Mouse (Mus musculus) cerebellum, adult 11 months (tissue): Measurements from ENCODE around the gene Dcaf1.

Source experiments
- DNase-seq: peaks from one replicate; pipeline ENCODE4 v3.0.0; 2022

Gene Dcaf1

DNA sequence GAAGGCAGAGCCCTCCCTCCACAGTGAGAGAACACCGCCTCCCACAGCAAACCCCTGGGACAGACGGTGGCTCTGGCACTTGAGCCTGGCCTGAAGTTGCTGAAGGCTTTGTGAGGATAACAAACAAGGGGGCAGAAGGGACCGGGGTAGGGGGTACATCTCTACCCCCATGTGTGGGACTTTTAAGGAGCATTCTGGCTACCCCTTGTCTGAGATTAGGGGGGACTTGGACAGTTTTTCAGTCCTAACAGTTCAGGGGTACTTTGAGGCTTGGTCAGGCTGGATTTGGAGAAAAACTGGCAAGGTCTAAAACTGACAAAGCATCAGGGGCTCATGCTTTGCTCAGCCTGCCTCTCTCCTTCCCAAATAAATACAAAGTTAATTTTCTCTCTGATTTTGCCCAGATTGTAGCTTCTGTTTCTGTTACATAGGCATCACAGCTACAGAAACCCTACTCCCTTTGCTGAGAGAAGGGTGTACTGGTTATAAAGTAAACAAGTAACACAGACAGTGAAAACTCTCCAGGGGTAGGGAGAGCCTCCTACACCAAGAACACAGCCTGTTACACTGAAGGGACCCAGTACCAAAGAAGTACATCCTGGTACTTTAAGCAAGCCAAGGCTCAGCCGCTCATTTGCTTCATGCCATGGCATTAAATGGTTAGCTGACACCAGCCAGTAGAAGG lies 59.5 kb downstream of the Dcaf1 start:
- no peak for DNase-seq

DNA sequence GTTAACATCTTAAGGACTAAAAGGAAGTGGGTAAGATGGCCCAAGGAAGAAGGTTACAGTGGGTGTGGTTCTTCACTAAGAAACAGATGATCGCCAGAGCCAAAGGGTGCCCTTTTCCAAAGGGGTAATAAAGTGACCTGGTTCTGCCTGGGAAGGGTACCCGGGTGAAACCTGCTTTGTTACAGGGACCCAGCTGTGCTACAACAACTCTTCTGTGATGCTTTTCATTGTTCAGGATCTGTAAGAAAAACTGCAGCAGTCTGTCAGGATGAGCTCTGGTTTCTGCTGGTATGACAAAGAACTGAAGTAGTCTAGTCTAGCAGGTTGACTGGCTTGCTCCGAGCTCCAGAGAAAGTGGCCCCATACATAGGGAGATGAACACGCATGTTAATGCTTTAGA lies 60.5 kb downstream of the Dcaf1 start:
- no peak for DNase-seq

DNA sequence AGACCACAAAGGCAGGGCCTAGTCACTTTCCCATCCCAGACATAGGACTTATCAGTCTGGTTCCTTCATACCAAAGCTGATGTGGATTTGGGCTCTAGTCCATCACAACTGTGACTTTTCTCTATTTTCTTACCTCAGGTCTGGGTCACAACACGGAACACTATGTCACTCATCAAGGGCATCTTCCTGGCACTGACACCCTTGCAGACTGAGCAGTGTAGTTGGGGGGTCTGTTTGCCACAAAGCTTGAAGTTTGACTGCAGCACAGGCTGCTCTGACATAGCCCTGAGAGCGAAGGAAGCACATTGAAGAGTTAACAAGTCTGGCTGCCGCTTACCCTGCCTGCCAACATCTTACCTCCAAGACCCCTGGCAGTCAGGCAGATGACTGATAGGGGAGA lies 61.4 kb downstream of the Dcaf1 start:
- DNase-seq = no peak

DNA sequence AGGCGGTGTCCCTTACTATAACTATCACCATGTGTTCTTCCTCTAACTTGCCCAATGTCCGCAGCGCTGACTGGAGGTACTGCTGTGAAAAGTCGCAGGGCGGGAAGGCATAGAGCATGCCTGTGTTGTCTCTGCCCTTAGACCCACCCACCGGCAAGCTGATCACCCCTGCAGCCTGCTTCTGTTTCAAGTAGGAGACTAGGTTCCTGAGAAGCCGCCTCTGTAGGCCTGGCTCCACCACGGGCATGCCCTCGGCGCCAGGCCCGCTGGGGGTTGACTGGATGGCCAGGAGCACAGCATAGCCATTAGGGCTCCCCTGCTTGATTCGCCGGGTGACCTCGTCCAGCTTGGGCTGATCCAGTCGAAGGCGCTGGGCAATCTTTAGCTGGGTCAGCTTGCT lies 62.6 kb downstream of the Dcaf1 start:
- DNase-seq = peak; percentile 24

DNA sequence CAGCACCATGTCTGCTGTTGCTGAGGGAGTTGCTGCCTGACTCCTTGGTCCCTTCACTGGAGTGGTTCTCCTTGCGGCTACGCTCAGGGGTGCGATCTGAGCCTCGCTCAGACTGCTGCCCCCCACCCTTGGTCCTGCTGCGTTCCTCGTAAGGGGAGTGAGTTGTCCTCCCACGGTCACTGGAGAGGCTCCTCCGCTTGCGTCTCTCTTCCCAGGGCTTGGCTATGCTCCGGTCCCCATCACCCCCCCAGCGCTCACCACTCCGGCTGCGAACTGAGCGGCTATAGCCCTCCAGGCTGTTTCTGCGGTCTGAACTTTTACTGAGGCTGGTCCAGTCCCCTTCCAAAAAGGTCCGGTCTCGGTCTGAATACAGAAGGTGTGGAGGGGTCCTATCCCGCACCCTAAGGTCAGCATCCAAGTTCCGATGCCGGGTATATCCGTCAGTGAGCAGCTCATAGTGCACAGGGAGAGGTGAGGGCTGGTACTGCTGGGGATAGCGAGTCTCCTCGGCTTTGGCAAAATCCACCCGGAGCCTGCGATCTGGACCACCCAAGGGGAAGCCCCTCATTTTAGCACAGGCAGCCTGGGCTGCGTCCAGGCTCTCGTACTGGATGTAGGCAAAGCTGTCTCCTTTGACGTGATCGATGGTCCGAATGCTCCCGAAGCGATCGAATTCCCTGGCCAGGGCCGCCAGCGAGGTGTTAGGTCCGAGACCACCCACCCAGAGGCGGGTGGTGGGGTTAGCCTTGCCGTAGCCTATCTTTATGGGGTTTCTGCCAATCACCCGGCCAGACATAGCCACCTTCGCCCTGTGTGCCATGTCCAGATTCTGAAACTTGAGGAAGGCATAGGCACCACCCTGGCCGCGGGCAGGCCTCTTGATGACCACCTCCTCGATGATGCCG lies 63.6 kb downstream of the Dcaf1 start:
- peak; percentile 29 for DNase-seq

- DNase-seq = peak; percentile 65
Measured at GRCm38 (mm10) chr9:106885901-106886731, 64.4 kb downstream of the Dcaf1 start.

- peak; percentile 98 for DNase-seq
Measured at GRCm38 (mm10) chr9:106886828-106887702, 65.4 kb downstream of the Dcaf1 start, which contains the start of gene Rbm15b. Gene Rbm15b (minus strand): TSS chr9:106887428.

DNA sequence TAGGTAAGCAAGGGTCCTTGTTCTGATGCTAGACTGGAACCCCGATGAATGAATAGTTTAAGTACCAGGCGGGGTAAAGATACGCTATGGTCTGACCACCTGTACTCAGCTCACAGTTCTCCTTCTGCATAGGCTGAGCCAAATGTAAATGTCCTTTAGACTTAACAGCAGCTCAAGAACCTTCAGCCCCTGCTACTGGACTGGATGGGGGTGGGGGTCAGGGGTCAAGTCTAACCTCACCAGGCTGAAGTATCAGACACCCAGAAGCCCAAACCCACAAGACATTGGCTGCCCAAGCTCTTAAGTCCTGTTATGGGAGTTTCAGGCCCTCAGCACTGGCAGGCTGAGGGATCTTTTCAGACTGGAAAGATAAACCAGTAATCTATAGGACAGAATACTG lies 66.7 kb downstream of the Dcaf1 start:
- no peak for DNase-seq

DNA sequence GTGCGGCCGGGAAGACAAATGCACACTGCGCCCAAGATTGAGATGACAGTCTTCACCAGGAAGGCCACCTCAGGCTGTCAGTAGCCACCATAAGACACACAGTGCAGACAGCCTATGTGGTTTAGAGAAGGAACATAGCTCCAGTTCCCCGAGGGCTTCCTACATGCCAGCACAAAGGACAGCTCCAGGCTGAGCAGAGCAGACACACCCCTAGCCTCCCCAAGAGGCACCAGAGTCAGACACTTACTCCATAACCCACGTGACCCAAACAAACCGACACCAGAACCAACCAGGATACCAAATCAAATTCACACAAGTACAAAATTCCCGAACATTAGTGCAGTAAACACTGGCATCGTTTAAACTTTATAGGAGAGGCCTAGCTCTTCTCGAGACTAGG lies 67.6 kb downstream of the Dcaf1 start:
- no peak for DNase-seq

GRCm38 (mm10) chr9:106890496-106891240 lies 69.0 kb downstream of the Dcaf1 start:
- peak; percentile 48 for DNase-seq

GRCm38 (mm10) chr9:106891341-106891741 lies 69.7 kb downstream of the Dcaf1 start:
- DNase-seq = no peak

GRCm38 (mm10) chr9:106891829-106892551 lies 70.3 kb downstream of the Dcaf1 start, which contains the start of gene Manf:
Gene Manf (minus strand): TSS chr9:106891979.
- DNase-seq = peak; percentile 96

GRCm38 (mm10) chr9:106892552-106892875 lies 70.8 kb downstream of the Dcaf1 start:
- DNase-seq = no peak

DNA sequence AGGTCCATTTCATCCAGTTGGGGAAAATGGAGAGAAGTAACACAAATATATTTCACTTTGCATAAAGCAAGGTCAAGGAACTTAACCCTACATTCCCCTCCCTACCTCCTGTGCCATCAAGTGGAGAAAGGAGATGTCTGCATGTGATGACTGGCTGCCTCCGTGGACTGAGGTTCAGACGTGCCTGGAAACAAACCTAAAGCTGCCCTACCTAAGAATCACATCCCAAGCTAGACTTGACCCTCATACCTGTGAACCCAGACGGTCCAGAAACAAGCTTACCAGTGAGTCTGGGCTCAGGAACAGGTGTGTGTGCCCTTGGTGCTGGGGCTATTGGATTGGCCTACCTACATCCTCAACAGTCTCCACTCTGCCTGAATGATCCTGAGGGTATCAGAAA lies 71.7 kb downstream of the Dcaf1 start:
- no peak for DNase-seq

GRCm38 (mm10) chr9:106898901-106899300 lies 77.2 kb downstream of the Dcaf1 start:
- DNase-seq = no peak

GRCm38 (mm10) chr9:106901596-106901995 lies 79.9 kb downstream of the Dcaf1 start:
- DNase-seq = no peak

GRCm38 (mm10) chr9:106903099-106903790 lies 81.6 kb downstream of the Dcaf1 start:
- DNase-seq = no peak

- DNase-seq = no peak
Measured at GRCm38 (mm10) chr9:106903791-106904134, 82.1 kb downstream of the Dcaf1 start.

DNA sequence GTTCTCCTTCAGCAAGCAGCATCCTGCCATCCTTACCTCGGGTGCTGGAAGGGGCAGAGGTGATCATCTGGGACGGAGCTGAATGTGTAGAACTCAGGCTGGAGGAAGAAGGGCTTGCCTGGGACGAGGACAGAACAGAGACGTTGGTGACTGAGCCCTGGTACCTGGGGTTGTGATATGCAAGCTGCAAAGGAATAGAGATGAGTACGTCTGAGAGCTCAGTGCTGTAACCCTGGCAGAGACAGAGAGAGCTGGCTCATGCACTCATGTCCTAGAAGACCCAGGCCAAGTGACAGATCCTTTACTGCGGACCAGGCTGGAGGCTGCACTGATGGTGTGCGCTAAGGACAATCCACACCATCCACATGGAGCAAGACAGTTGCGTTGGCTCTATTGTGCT lies 84.9 kb downstream of the Dcaf1 start:
- DNase-seq = no peak

DNA sequence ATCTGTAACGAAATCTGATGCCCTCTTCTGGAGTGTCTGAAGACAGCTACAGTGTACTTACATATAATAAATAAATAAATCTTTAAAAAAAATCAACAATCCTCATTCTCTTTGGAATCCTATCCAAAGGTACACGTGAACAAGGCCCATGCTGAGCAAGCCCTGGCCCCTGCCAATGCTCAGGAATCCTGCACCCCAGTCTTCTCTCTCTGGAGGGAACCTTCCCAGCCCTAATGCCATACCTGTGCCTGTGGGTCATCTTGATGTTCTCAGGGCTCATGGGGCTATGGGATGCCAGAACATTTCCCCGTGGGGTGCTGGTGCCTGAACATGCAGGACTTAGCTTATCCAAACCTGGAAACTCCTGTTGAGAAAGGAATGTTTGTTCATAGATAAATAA lies 86.5 kb downstream of the Dcaf1 start:
- DNase-seq = no peak
